Mouse (Mus musculus): Measurements from ENCODE around the gene BC025446. TPM values are rescaled to one million over a fixed set of nuclear protein-coding genes. Genes with fewer than 3 reads are reported as not detected.
A peak's percentile ranks its signal among the peaks of the same experiment; 100 is the strongest.
"Not testable (repeated sequence)": the region's sequence is repeated elsewhere in the genome, so short reads cannot be mapped to it uniquely, and the experiment has no call there.

The BC025446 gene
- polyA plus RNA-seq (2015; fragmentation: Nextera tagmentation; extraction: Ambion mirVana), result 45.2 and 49.9 TPM in 2 replicates

DNA sequence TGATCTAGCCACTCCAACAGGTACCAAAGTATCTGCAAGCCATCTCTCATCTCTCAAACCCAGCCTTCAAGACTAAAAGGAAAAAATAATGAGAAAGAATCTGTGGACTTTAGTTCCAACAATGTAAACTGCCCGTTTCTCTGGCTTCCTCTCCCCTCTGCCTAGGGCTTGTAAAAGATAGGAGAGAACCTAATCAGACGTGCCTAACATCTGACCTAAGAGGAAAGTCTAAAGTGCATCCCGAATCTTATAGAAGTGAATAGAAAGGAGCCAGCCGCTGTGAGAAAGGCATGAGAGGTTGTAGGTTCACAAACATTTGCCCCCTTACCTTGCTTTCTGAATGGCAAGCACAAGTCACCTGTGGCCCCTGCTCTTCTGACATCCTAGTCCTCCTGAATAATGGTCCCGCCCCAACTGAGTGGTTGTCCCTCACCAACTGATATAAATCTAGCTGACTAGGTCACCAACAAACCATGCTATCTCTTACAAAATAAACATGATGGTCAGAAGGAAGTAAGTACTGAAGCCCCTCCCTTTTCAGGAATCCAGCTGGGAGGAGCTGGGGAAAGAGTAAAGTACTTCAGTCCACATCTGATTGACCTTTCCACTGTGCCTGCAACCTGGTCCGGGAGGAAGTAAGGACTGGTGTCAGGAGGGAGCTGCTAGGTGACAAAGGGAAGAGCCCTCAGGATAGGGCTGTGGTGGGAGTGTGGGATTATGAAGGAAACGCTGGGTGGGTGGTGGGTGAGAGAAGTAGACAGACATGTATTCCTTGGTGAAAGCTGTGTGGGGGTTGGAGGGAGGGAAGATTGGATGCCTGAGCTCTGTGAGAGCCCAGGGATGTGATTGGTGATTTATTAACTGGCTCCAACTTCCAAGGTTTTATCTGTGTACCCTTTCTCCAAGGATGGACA, at the start of gene BC025446:
BC025446 (plus strand) TSS at position 599 of the 914 bp plus-strand sequence.
- H3K36me3 ChIP-seq (ENCODE audit: control insufficient read depth, insufficient read depth), result no peaks in the 10 kb centered on the region
- peak within 1 kb of the TSS; percentile 21 for H3K4me3 ChIP-seq (ENCODE audit: low read depth, low read length)
- peak; percentile 94 for ATAC-seq
- no peak for TF ChIP-seq CTCF (IDR thresholded peaks at IDR 0.05; ENCODE audit: low read depth)
- no peaks in the 10 kb centered on the region for H3K4me1 ChIP-seq (replicated peaks; ENCODE audit: control insufficient read depth, insufficient read depth, low read length)
- 0 out of 2 replicates have a peak within 1 kb of the TSS, but pooled peaks have one; percentile 11 for H3K9ac ChIP-seq (ENCODE audit: low read depth, low read length)
- H3K27ac ChIP-seq (ENCODE audit: low read depth, low read length), result peak within 1 kb of the TSS; percentile 88
- H3K4me2 ChIP-seq (replicated peaks; ENCODE audit: low read depth), result peak within 1 kb of the TSS; percentile 59
- no peaks in the 10 kb centered on the region for H3K9me3 ChIP-seq (ENCODE audit: control insufficient read depth)
- no peaks in the 10 kb centered on the region for H3K27me3 ChIP-seq (replicated peaks; ENCODE audit: control insufficient read depth, insufficient read depth, low read length)
- 34% methylated on average over 7 of the region's 7 CpGs for WGBS

DNA sequence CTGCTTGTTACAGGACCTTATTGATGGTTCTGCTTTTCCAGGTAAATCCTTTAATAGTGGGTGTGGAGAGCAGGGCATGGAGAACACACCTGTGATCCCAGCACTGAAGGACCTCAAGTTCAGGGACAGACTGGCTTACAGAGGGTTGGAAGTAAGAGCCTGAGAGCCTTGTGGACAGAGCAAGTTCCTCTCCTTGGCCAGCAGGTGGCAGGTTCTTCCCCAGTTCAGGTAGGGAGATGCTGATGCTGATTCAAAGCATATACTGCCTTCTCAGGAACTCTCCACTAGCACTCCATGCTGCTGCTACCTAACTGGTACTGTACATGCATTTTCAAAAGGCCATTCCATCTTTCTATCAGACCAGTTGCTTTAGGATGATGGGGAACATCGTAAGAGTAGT, 40.7 kb upstream of the BC025446 start:
- no peak overlapping the region for H3K4me2 ChIP-seq (replicated peaks; ENCODE audit: low read depth)
- no peak overlapping the region for H3K9ac ChIP-seq (ENCODE audit: low read depth, low read length)
- H3K27me3 ChIP-seq (replicated peaks; ENCODE audit: control insufficient read depth, insufficient read depth, low read length), result no peaks in the 10 kb centered on the region
- H3K9me3 ChIP-seq (ENCODE audit: control insufficient read depth), result no peaks in the 10 kb centered on the region
- no peak for ATAC-seq
- H3K36me3 ChIP-seq (ENCODE audit: control insufficient read depth, insufficient read depth), result no peaks in the 10 kb centered on the region
- 54% methylated on average over 1 of the region's 1 CpGs for WGBS
- no peak overlapping the region for H3K27ac ChIP-seq (ENCODE audit: low read depth, low read length)
- peak; percentile 87 for TF ChIP-seq CTCF (IDR thresholded peaks at IDR 0.05; ENCODE audit: low read depth)
- H3K4me1 ChIP-seq (replicated peaks; ENCODE audit: control insufficient read depth, insufficient read depth, low read length), result no peaks in the 10 kb centered on the region
- no peak overlapping the region for H3K4me3 ChIP-seq (ENCODE audit: low read depth, low read length)

DNA sequence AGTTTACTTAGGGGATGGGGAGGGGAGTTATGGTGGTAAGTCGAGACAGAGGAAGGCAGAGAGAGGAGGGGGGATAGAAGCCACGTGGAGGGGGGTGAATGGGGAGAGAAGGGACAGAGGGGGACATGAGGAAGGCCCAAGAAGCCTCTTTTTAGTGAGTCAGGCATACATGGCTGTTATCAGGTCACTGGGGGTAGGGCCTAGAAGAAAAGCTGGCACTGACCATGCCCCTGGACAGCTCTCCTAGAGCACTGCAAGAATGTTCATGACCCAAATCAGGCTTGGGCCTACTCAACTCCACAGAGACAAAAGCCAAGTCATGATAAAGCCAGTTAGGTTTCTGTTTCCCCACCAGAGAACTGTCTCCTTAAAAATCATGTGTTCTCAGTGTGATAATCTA, 29.9 kb upstream of the BC025446 start:
- H3K4me3 ChIP-seq (ENCODE audit: low read depth, low read length), result no peak overlapping the region
- ATAC-seq, result no peak
- no peak for TF ChIP-seq CTCF (IDR thresholded peaks at IDR 0.05; ENCODE audit: low read depth)
- no peaks in the 10 kb centered on the region for H3K36me3 ChIP-seq (ENCODE audit: control insufficient read depth, insufficient read depth)
- H3K27ac ChIP-seq (ENCODE audit: low read depth, low read length), result no peak overlapping the region
- no peak overlapping the region for H3K9ac ChIP-seq (ENCODE audit: low read depth, low read length)
- no peaks in the 10 kb centered on the region for H3K27me3 ChIP-seq (replicated peaks; ENCODE audit: control insufficient read depth, insufficient read depth, low read length)
- 23% methylated on average over 2 of the region's 2 CpGs for WGBS
- H3K4me2 ChIP-seq (replicated peaks; ENCODE audit: low read depth), result no peak overlapping the region
- no peaks in the 10 kb centered on the region for H3K9me3 ChIP-seq (ENCODE audit: control insufficient read depth)
- H3K4me1 ChIP-seq (replicated peaks; ENCODE audit: control insufficient read depth, insufficient read depth, low read length), result no peaks in the 10 kb centered on the region

DNA sequence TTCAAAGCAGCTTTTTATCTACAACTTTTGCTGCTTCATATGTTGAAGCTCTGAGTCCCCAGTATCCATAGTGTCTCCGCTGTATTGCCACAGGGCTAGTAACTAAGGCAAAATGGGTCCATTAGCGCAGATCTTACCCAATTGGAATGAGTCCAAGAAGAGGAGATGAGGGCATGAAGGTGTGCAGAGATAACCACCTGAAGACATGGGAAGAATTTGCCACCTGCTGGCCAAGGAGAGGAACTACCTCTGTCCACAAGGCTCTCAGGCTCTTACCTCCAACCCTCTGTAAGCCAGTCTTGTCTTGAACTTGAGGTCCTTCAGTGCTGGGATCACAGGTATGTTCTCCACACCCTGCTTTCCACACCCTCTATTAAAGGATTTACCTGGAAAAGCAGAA, 27.1 kb upstream of the BC025446 start:
- H3K36me3 ChIP-seq (ENCODE audit: control insufficient read depth, insufficient read depth), result no peaks in the 10 kb centered on the region
- peak; percentile 81 for TF ChIP-seq CTCF (IDR thresholded peaks at IDR 0.05; ENCODE audit: low read depth)
- no peak overlapping the region for H3K27ac ChIP-seq (ENCODE audit: low read depth, low read length)
- no peak overlapping the region for H3K4me3 ChIP-seq (ENCODE audit: low read depth, low read length)
- H3K9ac ChIP-seq (ENCODE audit: low read depth, low read length), result no peak overlapping the region
- H3K4me2 ChIP-seq (replicated peaks; ENCODE audit: low read depth), result no peak overlapping the region
- no peaks in the 10 kb centered on the region for H3K4me1 ChIP-seq (replicated peaks; ENCODE audit: control insufficient read depth, insufficient read depth, low read length)
- H3K9me3 ChIP-seq (ENCODE audit: control insufficient read depth), result no peaks in the 10 kb centered on the region
- ATAC-seq, result 0 out of 2 replicates have a peak, but pooled peaks have one; percentile 22
- no peaks in the 10 kb centered on the region for H3K27me3 ChIP-seq (replicated peaks; ENCODE audit: control insufficient read depth, insufficient read depth, low read length)
- 65% methylated on average over 2 of the region's 2 CpGs for WGBS

DNA sequence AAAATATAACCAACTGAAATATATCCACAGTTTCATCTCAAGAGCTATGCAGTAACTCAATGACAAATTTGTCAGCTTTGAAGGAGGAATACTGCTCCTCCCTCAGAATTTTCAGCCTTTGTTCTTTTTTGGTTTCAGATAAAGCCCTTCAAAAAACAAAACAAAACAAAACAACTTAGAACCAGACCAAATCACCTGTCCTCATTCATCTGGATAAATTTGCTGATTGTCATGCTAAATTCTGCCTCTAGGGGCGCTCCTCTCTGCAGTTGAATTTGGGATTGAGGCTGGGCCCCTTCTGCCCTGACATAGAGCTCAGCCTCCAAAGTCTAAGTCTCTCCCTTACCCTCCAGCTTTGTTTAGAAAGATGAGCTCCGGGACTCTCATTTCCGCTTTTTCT, 25.6 kb upstream of the BC025446 start:
- not testable (repeated sequence) for H3K9me3 ChIP-seq (ENCODE audit: control insufficient read depth); H3K4me3 ChIP-seq (ENCODE audit: low read depth, low read length); ATAC-seq; H3K36me3 ChIP-seq (ENCODE audit: control insufficient read depth, insufficient read depth); H3K9ac ChIP-seq (ENCODE audit: low read depth, low read length); H3K4me2 ChIP-seq (replicated peaks; ENCODE audit: low read depth); H3K27me3 ChIP-seq (replicated peaks; ENCODE audit: control insufficient read depth, insufficient read depth, low read length); H3K4me1 ChIP-seq (replicated peaks; ENCODE audit: control insufficient read depth, insufficient read depth, low read length); H3K27ac ChIP-seq (ENCODE audit: low read depth, low read length)
- peak; percentile 60 for TF ChIP-seq CTCF (IDR thresholded peaks at IDR 0.05; ENCODE audit: low read depth)
- 0% methylated on average over 1 of the region's 3 CpGs for WGBS

DNA sequence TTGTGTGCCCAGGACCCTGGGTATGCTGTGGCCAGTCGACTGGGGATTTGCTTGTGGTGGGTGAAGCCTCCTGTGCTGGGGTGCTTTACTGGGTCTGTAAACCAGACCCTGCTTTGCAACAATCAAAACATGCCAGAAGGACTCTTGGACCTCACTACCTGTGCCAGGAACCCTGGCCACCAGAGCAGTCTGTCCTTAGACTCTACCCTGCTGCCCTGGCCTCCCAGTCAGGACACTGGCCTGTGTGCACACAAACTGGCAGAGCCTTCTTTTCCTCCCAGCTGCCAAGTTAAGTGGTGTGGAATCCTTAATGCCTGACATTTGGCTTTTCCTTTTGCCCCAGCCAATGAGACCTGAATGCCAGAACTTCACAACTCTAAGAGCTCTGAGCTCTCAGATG, 655 bp downstream of the BC025446 start:
- no peak for ATAC-seq
- H3K4me2 ChIP-seq (replicated peaks; ENCODE audit: low read depth), result peak overlapping the region; percentile 59
- peak overlapping the region; percentile 88 for H3K27ac ChIP-seq (ENCODE audit: low read depth, low read length)
- peak overlapping the region; percentile 21 for H3K4me3 ChIP-seq (ENCODE audit: low read depth, low read length)
- H3K4me1 ChIP-seq (replicated peaks; ENCODE audit: control insufficient read depth, insufficient read depth, low read length), result no peaks in the 10 kb centered on the region
- H3K36me3 ChIP-seq (ENCODE audit: control insufficient read depth, insufficient read depth), result no peaks in the 10 kb centered on the region
- H3K9ac ChIP-seq (ENCODE audit: low read depth, low read length), result 0 out of 2 replicates have a peak overlapping the region, but pooled peaks have one; percentile 11
- H3K27me3 ChIP-seq (replicated peaks; ENCODE audit: control insufficient read depth, insufficient read depth, low read length), result no peaks in the 10 kb centered on the region
- H3K9me3 ChIP-seq (ENCODE audit: control insufficient read depth), result no peaks in the 10 kb centered on the region
- TF ChIP-seq CTCF (IDR thresholded peaks at IDR 0.05; ENCODE audit: low read depth), result no peak
- 71% methylated on average over 1 of the region's 1 CpGs for WGBS
